Mouse (Mus musculus): ENCODE measurements around the gene Sema5a.

The Sema5a gene

GRCm38 (mm10) chr15:32356805-32357204, 112.2 kb downstream of the Sema5a start:
- DNase-seq (ENCODE audit: low spot score in 2 of 2), result no peak

GRCm38 (mm10) chr15:32367841-32368240, 123.2 kb downstream of the Sema5a start:
- no peak for DNase-seq (ENCODE audit: low spot score in 2 of 2)

GRCm38 (mm10) chr15:32370914-32371313, 126.3 kb downstream of the Sema5a start:
- DNase-seq (ENCODE audit: low spot score in 2 of 2), result no peak

GRCm38 (mm10) chr15:32371385-32371784, 126.8 kb downstream of the Sema5a start:
- no peak for DNase-seq (ENCODE audit: low spot score in 2 of 2)

- no peak for DNase-seq (ENCODE audit: low spot score in 2 of 2)
Observed at GRCm38 (mm10) chr15:32376326-32376725, 131.7 kb downstream of the Sema5a start.

- DNase-seq (ENCODE audit: low spot score in 2 of 2), result no peak
Observed at GRCm38 (mm10) chr15:32377781-32378180, 133.2 kb downstream of the Sema5a start.

- no peak for DNase-seq (ENCODE audit: low spot score in 2 of 2)
Observed at GRCm38 (mm10) chr15:32380311-32380710, 135.7 kb downstream of the Sema5a start.

GRCm38 (mm10) chr15:32382930-32383481, 138.4 kb downstream of the Sema5a start:
- no peak for DNase-seq (ENCODE audit: low spot score in 2 of 2)

- no peak for DNase-seq (ENCODE audit: low spot score in 2 of 2)
Observed at GRCm38 (mm10) chr15:32396241-32396890, 151.8 kb downstream of the Sema5a start.

- no peak for DNase-seq (ENCODE audit: low spot score in 2 of 2)
Observed at GRCm38 (mm10) chr15:32397064-32397463, 152.5 kb downstream of the Sema5a start.

GRCm38 (mm10) chr15:32398721-32399120, 154.1 kb downstream of the Sema5a start:
- DNase-seq (ENCODE audit: low spot score in 2 of 2), result no peak

GRCm38 (mm10) chr15:32401909-32402527, 157.4 kb downstream of the Sema5a start:
- DNase-seq (ENCODE audit: low spot score in 2 of 2), result no peak

GRCm38 (mm10) chr15:32403321-32403720, 158.7 kb downstream of the Sema5a start:
- no peak for DNase-seq (ENCODE audit: low spot score in 2 of 2)

- DNase-seq (ENCODE audit: low spot score in 2 of 2), result no peak
Observed at GRCm38 (mm10) chr15:32406436-32406835, 161.8 kb downstream of the Sema5a start.

GRCm38 (mm10) chr15:32407766-32408165, 163.2 kb downstream of the Sema5a start:
- no peak for DNase-seq (ENCODE audit: low spot score in 2 of 2)

GRCm38 (mm10) chr15:32416291-32416690, 171.7 kb downstream of the Sema5a start:
- DNase-seq (ENCODE audit: low spot score in 2 of 2), result no peak

- no peak for DNase-seq (ENCODE audit: low spot score in 2 of 2)
Observed at GRCm38 (mm10) chr15:32422631-32423030, 178.0 kb downstream of the Sema5a start.

GRCm38 (mm10) chr15:32423061-32423460, 178.5 kb downstream of the Sema5a start:
- DNase-seq (ENCODE audit: low spot score in 2 of 2), result no peak

- DNase-seq (ENCODE audit: low spot score in 2 of 2), result no peak
Observed at GRCm38 (mm10) chr15:32427188-32427924, 182.7 kb downstream of the Sema5a start.

GRCm38 (mm10) chr15:32432927-32433832, 188.6 kb downstream of the Sema5a start:
- no peak for DNase-seq (ENCODE audit: low spot score in 2 of 2)

GRCm38 (mm10) chr15:32433833-32434155, 189.2 kb downstream of the Sema5a start:
- DNase-seq (ENCODE audit: low spot score in 2 of 2), result no peak

GRCm38 (mm10) chr15:32434274-32434673, 189.7 kb downstream of the Sema5a start:
- no peak for DNase-seq (ENCODE audit: low spot score in 2 of 2)

Data from urinary bladder, adult 18-20 months (tissue).